Mouse (Mus musculus): ENCODE measurements around the gene Gm6465.
"Not testable (repeated sequence)": the region's sequence is repeated elsewhere in the genome, so short reads cannot be mapped to it uniquely, and the experiment has no call there.

Gm6465 gene

GRCm38 (mm10) chr5:11845239-11845638 lies at the start of gene Gm6465:
TSS of gene Gm6465 (plus strand) at chr5:11845539.
- DNase-seq: not testable (repeated sequence)

GRCm38 (mm10) chr5:11845824-11846223 lies 485 bp downstream of the Gm6465 start:
- not testable (repeated sequence) for DNase-seq

- not testable (repeated sequence) for DNase-seq
Observed at GRCm38 (mm10) chr5:11857909-11858308, 12.6 kb downstream of the Gm6465 start.

Measured in kidney, adult 11 months (tissue).